Mouse (Mus musculus) ES-Bruce4 (cell line): ENCODE data around the gene Zfp568.

ENCODE experiments used
- CTCF ChIP-seq: IDR thresholded peaks from one replicate; pipeline ENCODE4 v1.8.1; 2011; ENCODE audit warnings: low read depth, low read length
- POLR2A ChIP-seq: IDR thresholded peaks from one replicate; pipeline ENCODE4 v1.8.1; 2011; ENCODE audit warnings: low read length; ENCODE audit not compliant: insufficient read depth

GRCm38 (mm10) chr7:29944201-29944600 lies 39.6 kb upstream of the Zfp568 start:
- no peak for TF ChIP-seq CTCF
- TF ChIP-seq POLR2A = peak; percentile 45
